Mouse (Mus musculus) inflammation-experienced regulatory T-cells, adult 6 months (primary cell): ENCODE results near the gene Bbs1. TPM values are rescaled to one million over a fixed set of nuclear protein-coding genes. Genes with fewer than 3 reads are reported as not detected.
"Not testable (repeated sequence)": the region's sequence is repeated elsewhere in the genome, so short reads cannot be mapped to it uniquely, and the experiment has no call there.

Experiments
- ATAC-seq: one replicate; pipeline ENCODE4 v1.8.0; 2017
- polyA plus RNA-seq, 3 experiments: library from polyadenylated mRNA; unstranded; fragments of 100-300 nt; shearing (Covaris generic); gene quantifications; one replicate each; pipeline ENCODE4 v1.2.1; 2017

The Bbs1 gene
- polyA plus RNA-seq, 3 experiments from 2014 or later: 0.41 to 1.0 TPM; not detected in 1

DNA sequence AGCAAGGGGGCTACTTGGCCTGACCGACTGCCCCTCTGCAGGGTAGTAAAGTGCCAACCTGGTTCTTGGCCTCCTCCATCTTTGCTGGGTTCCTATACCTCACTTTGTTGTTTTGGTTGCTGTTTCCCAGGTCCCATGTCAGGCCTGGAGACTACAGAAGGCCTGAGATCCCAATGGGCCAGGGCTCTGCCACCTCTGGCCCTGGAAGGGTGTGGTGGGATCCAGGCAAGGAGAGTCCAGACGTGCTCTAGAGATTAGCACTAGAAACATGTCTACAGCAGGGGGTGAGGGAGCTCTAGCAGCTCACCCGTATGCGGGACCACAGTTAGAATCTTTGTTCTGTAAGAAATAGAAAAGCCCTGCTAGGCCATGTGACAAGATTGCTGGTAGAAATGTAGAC, 22.5 kb downstream of the Bbs1 start:
- no peak for ATAC-seq

DNA sequence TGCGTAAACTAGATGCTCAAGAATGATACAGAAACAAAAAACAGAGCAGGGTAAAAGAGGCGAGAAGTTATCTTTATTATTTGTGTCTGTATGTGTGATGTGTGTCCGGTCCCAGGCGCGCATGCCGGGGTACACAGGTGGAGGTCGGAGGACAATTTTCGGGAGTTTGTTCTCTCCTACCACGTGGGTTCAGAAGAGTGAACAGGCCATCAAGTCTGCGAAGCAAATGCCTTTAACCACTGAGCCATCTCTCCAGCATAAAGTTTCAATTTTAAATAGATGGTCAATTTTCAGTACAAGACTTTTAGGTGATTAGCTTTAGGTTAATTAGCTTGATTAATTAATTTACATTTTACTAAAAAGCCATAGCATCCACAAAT, 27.1 kb downstream of the Bbs1 start:
- ATAC-seq: no peak

DNA sequence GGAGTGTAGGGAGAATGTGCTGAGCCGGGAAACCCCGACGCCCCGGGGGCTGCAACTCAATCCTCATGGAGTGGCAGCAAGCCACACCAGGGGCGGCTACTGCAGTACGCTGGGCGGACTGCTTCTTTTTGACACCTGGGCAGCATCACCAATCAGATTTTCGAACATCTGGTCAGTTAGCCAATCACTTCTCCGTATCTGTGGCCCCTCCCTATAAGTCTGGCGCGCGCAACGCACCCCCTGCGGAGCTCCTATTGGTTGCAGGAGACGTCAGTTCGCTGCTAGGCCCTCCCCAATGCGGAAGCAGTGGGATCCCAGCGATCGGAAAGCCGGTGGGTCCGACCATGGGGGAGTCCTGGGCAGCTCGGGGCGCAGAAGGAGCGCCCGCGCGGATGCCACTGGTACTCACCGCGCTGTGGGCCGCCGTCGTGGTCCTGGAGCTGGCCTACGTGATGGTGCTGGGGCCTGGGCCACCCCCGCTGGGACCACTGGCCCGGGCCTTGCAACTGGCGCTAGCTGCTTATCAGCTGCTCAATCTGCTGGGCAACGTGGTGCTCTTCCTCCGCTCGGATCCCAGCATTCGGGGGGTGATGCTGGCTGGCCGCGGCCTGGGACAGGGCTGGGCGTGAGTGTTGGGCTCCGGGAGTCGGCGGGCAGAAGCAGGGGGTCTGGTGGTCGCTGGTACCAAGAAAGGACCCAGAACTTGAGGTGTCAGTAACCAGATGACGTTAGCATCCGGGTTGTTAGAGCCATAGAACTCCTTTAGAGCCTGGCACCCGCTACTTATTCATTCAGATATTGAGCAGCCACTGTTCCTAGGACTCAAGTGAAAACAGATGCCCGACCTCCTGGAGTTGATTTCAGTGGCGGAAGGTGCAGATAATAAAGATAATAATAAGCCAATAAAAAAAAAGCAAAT, 27.8 kb downstream of the Bbs1 start, which contains the start of gene Zdhhc24:
Gene Zdhhc24 (plus strand): TSS at position 264 of the 919 bp plus-strand sequence.
- peak; percentile 99 for ATAC-seq

DNA sequence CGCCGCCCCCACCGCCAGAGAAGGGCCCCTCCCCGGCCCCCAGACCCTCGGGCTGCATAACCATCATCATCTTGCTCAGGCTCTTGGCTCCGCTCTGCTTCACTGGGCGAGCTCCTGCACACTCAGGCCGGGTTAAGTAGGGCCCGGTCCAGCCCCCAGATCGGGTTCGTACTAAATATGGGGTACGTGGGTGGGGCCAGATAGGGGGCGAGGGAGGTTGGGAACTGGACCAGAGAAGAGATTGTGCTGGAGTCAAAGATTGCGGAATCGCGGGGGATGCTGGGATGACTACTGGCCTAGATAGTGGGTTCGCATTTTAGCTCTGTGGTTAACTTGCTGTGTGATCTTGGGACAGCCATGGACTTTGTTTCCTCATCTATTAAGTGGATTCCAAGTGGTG, 28.6 kb downstream of the Bbs1 start, which contains the start of gene Actn3:
Gene Actn3 (minus strand): TSS at position 125 of the 400 bp plus-strand sequence.
- ATAC-seq: no peak

DNA sequence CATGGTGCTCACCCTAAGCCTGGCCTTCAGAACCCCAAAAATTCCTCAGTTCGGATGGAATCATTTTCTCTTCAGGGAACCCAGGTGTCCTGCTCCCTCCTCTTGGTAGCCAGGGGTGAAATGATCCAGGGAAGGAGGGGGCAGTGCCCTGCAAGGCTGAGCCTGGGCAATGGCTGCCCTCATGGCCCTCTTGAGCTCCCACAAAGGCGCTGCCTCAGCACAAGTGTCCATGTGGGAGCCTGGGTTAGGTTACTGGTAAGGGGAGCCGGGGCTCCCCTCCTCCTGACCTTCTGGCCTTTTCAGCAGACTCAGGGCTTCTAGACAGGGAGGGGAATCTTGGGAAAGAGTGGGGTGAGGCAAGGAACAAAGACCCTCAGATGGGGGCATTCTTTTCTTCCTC, 29.7 kb downstream of the Bbs1 start:
- no peak for ATAC-seq

DNA sequence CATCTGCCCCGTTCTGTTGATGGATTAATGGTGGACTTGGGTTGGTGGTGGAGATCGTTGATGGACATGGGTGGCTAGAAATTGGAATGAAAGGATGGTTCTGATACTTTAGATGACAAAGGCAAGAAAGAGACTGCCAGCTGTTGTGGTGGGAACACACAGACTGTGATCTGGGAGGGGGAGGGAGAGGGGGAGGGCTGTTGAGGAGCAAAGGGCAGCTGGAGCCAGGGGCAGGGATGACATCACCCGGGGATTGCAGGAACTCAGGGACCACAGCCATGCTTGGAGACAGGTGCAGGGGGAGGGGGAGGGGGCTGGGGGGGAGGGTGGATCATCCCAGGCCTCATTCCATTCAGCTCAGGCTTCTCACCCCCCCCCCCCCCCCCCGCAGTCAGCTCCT, 30.2 kb downstream of the Bbs1 start:
- ATAC-seq: no peak

DNA sequence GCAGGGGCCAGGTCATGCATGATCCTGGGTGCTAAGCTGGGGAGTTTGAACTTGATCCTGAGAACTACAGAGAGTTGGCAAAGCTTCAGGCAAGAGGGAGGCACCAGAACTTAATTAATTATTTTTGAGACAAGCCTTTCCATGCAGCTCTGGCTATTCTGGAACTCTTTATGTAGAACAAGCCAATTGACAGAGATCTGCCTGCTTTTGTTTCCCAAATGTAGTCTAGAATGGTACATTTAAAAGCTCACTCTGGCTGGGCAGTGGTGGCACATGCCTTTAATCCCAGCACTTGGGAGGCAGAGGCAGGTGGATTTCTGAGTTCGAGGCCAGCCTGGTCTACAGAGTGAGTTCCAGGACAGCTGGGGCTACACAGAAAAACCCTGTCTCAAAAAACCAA, 31.8 kb downstream of the Bbs1 start:
- not testable (repeated sequence) for ATAC-seq

DNA sequence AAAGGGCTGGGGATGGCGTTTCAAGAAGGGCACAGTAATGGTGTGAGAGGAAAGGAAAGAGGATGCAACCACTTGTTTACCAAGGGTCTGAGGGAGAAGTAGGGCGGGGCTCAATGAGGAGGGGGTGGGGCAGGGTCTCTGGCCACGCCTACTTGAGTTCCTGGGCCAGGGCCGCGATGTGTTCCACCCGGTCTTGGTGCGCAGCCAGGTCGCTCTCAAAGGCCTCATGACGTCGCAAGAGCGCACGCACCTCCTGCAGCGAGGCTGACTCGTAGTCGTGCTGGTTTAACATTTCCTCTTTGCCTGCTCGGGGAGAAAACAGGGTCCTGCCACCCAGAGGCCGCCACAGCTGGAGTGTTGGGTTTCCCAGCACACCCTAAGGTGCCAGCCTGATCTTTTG, 41.3 kb downstream of the Bbs1 start:
- ATAC-seq: peak; percentile 35

DNA sequence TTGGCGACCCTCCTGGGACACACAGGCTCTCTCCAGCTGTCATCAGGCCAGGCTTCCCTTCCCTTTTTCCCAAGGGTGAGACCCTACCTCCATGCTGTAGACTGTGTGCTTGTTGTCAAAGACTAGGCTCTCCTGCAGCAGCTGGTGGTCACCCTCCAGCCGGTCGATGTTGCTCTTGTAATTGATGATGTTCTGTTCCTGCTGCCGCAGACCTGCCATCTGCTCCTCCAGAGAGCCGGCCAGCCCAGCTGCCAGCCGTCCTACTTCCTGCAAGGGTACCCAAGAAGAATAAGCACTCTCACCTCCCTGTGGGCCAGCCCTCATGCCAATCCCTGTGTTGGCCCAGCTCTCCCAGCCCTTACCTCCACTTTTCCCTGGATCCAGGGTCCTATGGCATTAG, 43.4 kb downstream of the Bbs1 start:
- no peak for ATAC-seq

DNA sequence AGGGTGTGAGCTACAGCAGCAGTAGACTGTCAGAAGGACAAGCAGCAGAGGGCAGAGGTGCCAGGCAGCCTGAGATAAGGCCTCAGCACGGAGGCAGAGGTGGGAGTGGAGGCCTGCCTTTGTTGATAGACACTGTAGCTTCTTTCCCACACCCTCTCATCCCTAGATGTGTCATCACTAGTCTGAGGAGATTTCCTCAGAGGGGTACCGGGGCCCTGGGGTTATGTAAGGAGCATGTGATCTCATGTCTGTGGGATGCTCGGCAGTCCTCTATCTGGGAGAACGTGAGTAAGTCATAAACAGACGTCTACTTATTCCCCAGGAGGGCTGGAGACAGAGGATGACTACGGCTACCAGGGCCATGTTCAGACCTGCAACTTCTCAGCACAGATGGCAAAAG, 47.3 kb downstream of the Bbs1 start:
- no peak for ATAC-seq

DNA sequence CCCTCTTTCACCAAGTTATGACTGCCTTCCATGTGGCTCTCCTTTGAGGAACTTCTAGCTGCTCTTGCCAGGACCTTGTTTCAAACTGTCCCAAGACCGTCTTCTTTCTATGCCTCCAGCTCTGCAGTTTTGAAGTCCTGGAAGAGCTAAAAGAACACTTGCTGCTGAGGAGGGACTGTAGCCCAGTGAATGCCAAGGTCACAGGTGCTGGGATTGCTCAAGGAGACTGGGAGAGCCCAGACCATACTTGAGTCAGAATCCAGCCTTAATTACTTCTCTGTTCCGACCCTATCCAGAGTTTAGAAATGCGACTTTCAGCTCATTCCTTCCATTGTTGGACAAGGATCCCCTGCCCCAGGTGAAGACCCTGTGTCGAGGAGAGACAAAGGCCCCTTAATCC, 50.5 kb downstream of the Bbs1 start:
- no peak for ATAC-seq

DNA sequence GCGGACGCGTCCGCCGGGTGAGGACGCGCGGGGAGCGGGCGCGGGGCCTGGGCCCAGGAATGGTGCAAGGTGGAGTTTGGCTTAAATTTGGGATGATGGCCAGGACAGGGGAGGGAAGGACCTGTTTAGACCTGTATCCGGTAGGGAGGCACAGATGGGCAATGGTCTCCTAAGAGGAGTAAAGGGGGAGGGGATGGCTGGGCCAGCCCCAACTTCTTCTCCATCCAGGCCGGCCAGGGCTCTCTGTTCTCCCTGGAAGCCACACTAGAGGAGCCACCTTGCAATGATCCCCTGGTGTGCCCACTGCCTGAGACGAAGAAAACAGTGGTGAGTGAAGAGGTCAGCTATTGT, 51.0 kb downstream of the Bbs1 start:
- ATAC-seq: no peak

DNA sequence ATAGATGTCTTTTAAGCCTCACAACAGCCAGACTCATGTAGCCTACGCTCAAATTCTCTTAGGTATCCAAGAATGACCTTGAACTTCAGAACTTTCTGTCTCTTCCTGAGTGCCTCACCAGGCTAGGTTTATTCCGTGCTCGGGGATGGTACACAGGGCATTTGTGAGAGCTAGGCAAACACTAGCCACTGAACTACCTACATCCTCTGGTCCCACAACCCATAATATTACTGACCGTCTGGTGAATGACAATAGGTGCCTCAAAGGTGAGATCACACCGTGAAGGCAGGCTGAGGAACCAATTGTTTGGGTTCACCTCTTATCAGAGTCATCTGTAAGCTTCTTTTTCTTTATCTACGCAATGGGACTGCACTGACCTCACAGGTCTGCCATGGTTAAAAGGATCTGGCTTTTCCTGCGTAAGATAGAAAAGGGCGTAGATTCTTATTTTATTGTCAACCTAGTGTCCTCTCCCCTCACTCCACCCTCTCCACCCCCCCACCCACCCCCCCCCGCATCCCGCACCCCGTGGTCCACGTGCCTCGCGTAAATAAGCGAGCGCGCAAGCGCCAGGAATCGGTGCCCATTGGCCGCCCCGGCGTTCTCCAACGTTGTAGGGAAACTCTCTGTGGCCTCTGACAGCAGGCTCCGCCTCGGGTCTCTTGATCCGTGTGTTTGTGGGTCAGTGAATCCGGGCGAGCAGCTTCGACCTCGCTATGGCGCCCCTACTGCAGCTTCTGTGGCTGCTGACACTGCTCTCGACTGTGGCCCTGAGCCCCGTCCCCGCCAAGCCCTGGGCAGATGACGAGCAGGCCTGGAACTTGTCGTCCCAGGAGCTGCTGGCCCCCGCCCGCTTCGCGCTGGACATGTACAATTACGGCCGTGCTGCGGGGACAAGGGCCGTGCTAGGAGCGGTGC, 51.6 kb downstream of the Bbs1 start, which contains the start of gene Ctsf:
Gene Ctsf (plus strand): TSS at position 579 of the 918 bp plus-strand sequence.
- ATAC-seq: no peak

DNA sequence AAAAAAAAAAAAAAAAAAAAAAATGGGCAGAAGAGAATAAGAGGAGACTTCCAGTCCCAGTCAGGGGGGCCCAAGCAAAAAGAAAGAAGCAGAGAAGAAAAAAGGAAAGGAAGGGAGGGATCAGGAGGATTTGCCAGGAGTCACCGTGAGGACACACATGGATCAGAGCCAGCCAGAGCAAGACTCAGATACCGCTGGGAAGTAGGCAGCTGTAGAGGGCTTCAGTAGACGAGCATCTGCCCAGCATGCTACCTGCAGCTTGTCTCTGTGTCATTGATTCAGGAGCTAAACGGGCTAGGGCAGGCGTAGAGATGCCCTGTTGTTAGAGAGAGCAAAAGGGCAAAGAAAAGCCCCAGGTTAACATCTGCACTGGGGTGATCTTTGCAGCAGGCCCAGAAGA, 56.1 kb downstream of the Bbs1 start:
- ATAC-seq: no peak

DNA sequence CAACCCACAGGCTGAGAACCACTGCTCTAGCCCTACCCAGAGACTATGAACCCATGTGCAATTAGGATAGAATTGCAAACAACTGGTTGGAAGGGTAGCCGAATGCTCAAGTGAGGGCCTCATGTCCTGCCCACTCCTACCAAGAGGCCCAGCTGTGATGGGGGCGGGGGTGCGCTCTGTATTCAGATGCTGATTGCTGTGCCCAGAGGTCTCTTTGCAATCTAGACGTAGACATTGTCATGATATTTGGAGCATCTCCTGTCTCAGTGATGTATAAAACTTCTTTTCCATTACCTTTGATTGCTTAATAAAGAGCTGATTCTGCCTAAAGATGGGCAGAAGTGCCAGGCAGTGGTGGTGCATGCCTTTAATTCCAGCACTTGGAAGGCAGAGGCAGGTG, 56.6 kb downstream of the Bbs1 start:
- ATAC-seq: no peak

DNA sequence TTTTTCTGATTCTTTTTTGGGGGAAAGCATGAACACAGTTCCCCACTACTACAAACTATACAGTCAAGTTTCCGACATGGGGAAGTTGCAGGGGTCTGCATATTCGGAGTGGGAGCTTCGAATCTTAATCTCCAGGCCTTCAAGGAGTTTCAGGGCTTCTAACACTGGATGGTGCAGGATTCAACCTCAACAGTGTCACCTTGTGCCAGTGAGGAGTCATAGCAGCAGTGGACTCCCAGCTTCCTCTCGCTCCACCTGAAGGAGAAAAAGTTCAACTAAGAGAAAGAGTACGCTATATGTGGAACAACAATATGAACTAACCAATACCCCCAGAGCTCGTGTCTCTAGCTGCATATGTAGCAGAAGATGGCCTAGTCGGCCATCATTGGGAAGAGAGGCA, 58.9 kb downstream of the Bbs1 start:
- peak; percentile 65 for ATAC-seq

DNA sequence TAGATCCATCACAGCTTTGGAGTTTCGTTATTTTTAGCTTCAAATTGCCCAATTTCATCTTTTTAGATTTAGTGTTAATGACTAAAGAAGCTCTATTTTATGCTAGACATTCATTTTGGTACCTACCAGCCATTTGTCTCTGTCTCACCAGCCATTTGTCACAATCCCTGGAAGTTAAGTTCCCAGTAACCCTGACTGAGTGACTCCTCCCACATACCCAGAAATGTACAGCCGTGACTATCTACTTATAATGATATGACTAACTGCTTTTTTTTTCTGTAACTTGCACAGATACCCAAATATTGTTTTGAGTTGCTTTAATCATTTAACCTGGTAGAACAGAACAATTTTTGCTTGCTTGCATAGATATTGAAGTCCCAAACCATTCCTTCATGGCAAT, 60.6 kb downstream of the Bbs1 start:
- ATAC-seq: no peak

DNA sequence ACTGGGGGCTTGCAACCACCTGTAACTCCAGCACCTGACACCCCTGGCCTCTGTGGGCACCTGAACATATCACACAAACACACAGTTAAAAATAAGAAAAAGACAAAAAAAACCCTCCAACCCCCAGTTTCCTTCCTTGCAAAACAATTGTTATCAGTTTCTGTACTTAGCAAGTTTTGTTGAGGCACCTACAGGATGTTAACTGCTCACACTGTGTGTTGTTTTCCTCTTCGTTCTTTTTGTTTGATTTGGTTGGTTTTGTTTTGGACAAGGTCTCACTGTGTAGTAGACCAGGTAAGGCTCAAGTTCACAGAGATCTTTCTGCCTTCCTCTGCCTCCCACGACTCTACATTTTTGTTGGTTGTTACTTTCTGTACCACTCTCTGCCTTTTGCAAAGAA, 63.8 kb downstream of the Bbs1 start:
- no peak for ATAC-seq

DNA sequence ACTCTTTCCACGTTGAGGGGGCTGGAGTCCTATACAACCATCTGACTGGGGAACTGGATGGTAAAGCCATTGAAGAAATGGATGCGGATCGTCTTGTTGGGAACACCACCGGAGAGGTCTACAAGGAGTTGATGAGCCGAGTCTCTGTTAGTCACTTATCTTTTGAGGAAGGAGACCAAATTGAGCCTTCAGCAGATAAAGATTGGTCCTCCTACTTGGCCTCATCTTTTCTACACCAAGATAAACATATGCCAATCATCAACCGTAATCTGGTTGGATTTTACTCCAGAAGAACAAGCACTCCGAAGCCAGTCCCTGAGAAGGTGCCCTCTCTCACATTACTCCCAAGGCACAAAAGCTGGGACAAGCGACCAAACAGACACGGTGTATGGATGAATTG, 65.6 kb downstream of the Bbs1 start:
- ATAC-seq: no peak

DNA sequence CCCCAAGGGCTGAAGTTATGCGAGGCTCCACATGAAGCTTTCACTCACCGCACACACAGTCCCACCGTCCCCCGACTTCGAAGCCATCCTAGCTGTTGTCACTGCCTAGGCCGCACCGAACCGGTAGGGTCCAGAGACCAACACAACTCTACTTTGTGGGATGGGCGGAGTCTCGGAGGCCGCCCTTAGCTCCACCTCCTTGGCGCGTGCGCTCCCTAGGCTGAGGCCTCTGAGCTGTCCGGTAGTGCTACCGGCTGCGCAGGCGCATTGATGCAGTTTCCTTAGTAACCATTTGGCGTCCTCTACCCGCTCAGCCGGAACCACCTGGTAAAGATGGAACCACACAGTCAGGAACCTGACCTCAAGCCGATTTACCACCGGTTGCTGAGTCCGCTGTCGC, 67.3 kb downstream of the Bbs1 start, which contains the start of the genes Ccs and Ccdc87:
Gene Ccs (minus strand): TSS at position 184 of the 400 bp plus-strand sequence.
Gene Ccdc87 (plus strand): TSS at position 218 of the 400 bp plus-strand sequence.
- peak; percentile 98 for ATAC-seq

DNA sequence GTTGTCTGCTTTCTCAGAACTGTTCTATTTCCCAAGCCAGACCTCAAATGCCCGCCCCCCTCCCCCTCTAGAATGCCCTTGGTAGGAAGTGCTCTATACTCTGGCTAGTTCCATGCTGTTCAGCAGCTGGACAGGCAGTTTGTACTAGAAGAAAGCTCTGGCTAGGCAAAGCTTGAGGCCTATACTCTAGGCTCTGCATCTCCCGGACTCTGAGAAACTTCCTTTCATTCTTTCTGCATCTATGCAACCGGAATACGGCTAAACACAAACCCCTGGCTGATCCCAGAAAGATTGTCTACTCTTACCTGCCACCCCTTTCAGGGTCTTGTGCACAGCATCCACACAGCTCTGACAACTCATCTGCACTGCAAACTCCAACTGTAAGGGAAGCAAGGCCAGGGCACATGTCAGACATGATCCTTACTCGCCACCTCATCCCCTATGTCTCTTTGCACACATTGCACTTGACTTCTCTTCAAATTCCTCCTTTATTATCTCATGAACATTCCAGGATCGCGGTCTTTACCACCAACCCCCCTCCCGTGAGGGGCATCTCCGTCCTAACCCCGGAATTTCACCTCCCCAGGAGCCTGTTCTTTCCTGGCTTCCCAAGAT, 67.8 kb downstream of the Bbs1 start:
- no peak for ATAC-seq

DNA sequence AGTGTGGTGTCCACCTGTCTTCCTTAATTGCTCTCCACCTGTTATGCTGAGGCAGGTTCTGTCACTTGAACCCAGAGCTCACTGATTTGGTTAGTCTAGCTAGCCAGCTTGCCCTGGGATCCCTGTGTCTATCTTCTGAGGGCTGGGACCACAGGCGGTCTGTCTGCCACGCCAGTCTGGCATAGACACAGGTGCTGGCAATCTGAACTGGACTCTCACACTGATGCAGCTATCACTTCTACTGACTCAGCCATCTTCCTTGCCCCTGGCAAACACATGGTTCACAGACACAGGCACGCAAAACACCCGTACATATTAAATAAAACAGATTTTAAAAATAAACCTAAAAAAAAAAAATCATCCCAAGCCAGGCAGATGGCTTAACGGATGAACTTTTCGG, 69.4 kb downstream of the Bbs1 start:
- ATAC-seq: no peak
